Mouse (Mus musculus) duodenum, adult 2 months (tissue): ENCODE results near the gene Ube2ql1. TPM values are rescaled to one million over a fixed set of nuclear protein-coding genes. Genes with fewer than 3 reads are reported as not detected.

Experiments used
- polyA plus RNA-seq: library from polyadenylated mRNA; depleted of rRNA; stranded (reverse); fragments of >200 nt; gene quantifications from 2 replicates; pipeline ENCODE4 v1.2.3, GENCODE M21; 2012; ENCODE audit warnings: low replicate concordance; rRNA removed

The Ube2ql1 gene
- polyA plus RNA-seq, result 0.18 and 0.57 TPM in 2 replicates

DNA sequence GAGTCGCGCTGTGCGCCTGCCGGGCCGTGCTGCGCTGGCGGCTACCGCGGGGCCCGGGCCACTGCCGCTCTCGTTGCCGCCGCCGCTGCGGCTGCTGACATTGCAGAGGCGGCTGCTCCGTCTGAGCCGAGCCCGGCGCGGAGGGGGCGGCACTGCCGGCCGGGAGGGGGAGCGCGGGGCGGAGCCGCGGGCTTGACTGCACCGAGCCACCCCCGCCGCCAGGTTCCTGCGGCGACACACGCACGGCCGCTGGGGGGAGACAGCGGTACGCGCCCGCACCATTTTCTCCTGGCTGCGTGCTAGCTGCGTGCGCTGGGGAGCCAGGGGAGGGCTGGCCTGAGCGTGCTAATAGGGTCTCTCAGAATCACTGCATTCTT lies at the start of gene Ube2ql1:
Ube2ql1 (minus strand) TSS at position 131 of the 377 bp plus-strand sequence.

Other genes with a start within 250 kb of the Ube2ql1 start
- gene Nsun2, start 206.1 kb downstream of the Ube2ql1 start, polyA plus RNA-seq, result 16.4 and 22.0 TPM in 2 replicates
- gene Tent4a, start 205.3 kb downstream of the Ube2ql1 start, polyA plus RNA-seq, result 6.5 and 9.6 TPM in 2 replicates
- 11.7 and 17.7 TPM in 2 replicates for gene Srd5a1, start 128.4 kb downstream of the Ube2ql1 start, polyA plus RNA-seq
- gene Med10, start 62.5 kb upstream of the Ube2ql1 start, polyA plus RNA-seq, result 14.0 and 17.2 TPM in 2 replicates